Mouse (Mus musculus) mouse embryonic stem cell (cell line): ENCODE results near the gene Gm5426.
"Not testable (repeated sequence)": the region's sequence is repeated elsewhere in the genome, so short reads cannot be mapped to it uniquely, and the experiment has no call there.

Experiments
- in situ Hi-C, 2 experiments: fragments of 300-500 bp; cut with MboI; formaldehyde crosslinking; loops; 1 replicate in 1 of 2; 3 replicates in 1 of 2; pipeline ENCODE4 v1.14.3; 2019 to 2020; ENCODE audit warnings: low sequenced_read_pairs in 2 of 2, low pct_unique_long_range_greater_than_20kb in 1 of 2, mixed read lengths in 1 of 2; ENCODE audit not compliant: unreplicated experiment in 1 of 2

The Gm5426 gene

DNA sequence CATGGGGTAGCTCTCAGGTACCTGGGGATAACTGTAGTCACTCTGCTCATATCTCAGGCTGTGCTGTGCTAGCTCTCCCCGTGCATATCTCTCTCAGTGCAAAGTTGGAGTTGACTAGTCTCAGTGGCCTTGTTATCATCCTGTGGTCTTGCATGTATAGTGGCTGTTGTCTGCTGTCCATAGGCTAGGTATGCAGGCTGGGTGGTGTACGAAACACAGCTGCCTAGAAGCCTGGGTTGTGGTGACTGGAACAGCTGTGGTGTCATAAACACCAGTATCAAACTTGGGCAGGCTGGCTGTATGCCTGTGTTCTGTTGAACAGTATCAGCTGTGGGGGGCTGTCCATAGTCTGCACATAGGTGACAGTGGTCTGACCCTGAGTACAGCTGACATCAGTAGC lies 7.2 kb upstream of the Gm5426 start:
- in situ Hi-C loops: no loop called here

GRCm38 (mm10) chr10:96130406-96130805 lies 6.0 kb upstream of the Gm5426 start:
- in situ Hi-C loops: no loop called here

DNA sequence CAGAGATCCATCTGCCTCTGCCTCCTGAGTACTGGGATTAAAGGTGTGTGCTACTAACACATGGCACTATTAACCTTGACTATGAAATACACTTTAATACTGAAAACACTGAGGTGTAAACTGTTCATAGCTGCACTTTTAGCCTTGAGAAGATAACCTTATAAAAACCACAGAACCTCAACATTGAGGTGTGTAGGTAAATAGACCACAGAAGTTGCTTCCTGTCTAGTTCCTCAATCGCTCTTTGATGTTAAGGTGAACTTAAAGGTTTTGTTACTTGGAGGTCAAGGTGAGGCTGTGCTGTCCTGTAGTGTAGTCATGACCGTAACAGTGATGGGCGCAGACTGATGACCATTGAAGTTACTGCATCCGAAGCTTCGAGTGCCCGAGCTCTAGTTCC lies 5.3 kb upstream of the Gm5426 start:
- in situ Hi-C loops: no loop called here

- in situ Hi-C loops: no loop called here
These were observed 4.2 kb upstream of the Gm5426 start for GRCm38 (mm10) chr10:96132161-96132560.

DNA sequence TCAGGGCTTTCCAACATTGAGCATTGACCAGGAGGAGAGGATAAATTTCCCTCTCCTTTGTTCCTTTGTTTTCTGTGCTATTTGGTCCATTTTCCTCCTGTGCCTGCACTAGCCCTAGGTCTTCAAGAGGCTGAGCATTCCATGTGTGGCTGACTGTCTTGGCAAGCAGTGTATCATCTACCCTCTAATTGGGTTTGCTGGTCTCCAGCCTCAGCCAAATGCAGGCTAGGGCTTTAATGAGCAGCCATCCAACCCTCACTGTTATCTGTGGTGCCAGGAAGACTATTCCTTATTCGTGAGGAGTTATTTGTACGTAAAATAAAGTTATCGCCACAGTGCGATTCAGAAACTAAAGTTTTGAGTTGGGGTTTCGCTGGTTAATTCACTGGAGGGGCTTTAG lies 2.2 kb downstream of the Gm5426 start:
- in situ Hi-C loops: no loop called here

DNA sequence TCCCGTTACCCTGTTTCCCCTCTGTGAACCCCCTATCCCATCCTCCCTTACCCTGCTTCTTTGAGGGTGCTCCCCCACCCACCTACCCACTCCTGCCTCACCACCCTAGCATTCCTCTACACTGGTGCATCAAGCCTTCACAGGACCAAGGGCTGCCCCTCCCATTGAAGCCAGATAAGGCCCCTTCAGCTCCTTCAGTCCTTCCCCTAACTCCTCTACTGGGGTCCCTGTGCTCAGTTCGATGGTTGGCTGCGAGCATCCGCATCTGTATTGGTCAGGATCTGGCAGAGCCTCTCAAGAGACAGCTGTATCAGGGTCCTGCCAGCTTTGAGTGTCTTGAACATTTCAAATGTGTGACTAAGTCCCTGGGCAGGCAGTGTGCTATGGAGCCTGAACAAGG lies 2.9 kb downstream of the Gm5426 start:
- in situ Hi-C loops: not testable (repeated sequence)

- in situ Hi-C loops: no loop called here
These were observed 10.2 kb downstream of the Gm5426 start for GRCm38 (mm10) chr10:96146578-96146977.

DNA sequence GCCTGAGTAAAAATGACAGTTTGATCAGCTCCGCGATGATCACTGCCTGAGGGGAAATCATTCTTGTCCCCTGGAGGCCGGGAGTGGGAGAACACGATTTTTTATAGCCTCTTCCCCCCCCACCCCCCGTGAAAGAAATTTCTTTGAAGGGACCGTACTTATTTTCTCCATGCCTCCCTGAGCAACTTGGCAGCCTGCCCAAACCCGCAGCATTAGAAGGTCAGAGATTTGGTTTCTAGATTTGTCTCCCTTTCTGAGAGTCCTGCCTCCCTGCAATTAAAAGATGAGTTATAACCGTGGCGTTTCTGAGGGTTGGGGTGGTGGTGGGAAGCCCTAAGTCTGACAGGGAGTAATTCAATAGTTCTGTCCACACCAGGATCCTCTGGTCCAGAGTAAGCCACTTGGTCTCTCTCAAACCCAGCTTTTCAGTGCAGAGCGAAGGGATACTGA lies 11.9 kb downstream of the Gm5426 start:
- in situ Hi-C loops: no loop called here

- in situ Hi-C loops: no loop called here
These were observed 14.2 kb downstream of the Gm5426 start for GRCm38 (mm10) chr10:96150401-96151116.

- in situ Hi-C loops: no loop called here
These were observed 16.9 kb downstream of the Gm5426 start for GRCm38 (mm10) chr10:96153315-96153714.

DNA sequence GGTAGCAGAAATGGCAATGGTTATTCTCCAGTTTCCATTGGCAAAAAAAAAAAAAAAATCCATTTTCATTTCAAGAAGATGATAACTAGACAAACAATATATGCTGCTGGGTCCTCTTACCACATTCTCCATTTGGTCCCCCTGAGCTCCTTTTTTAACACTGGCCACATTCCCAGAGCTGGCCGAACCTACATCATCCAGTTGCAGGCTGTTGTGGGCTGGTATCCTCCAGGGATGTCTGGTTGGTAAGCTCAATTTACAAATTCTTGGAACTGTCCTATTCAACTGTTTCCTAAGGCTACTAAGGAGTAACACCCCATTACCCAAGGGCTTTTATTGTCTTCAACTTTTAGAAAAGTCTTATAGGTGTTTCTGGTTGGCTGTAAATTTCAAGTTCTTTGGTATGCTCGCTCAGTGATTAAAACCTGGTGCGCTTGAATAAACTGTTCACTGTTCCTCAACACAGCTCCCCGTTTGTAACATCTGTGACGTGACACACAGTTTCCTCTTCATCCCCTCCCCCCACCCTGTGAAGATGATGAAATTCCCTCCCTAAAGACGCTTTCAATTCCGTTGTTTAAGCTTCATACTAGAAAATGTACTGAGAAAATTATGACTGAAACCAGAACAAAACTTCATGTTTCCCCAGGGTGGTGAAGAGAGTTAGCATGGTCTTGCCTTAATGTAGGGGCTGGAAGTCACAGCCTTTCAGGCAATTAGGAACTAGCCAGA lies 26.7 kb downstream of the Gm5426 start:
- in situ Hi-C loops: no loop called here

DNA sequence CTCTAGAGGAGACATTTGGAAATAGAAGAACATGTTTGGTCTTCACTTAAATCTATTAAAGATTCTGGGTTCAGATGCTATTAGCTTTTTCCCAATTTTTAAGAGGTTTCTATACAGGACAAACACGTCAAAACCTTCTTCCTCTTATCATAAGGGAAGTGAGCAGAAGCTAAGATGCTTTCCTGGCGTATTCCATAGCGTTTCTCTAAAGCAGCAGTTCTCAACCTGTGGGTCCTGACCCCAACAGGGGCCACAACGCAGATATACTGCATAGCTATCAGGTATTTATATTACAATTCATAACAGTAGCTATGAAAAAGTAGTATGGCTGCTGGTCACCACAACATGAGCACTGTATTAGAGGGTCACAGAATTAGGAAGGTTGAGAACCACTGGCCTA lies 27.4 kb downstream of the Gm5426 start:
- in situ Hi-C loops: no loop called here

DNA sequence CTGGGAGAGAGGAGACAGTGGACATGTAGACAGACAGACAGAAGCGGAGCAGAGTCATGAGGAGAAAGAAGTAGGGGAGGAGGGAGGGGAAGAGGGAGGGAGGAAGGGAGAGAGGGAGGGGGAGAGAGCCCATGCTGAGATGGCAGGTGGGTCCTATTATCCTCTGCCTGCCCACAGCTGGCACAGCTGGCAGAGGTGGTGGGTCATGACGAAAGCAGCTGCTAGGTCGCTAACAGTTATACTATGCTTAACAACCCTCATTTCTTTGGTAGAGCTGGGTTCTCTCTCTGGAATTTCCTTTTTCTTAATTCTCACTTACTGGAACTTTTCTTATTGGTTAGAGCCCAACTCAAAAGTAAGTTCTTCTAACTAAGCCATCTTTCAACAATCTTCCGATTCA lies 28.9 kb downstream of the Gm5426 start:
- in situ Hi-C loops: no loop called here

DNA sequence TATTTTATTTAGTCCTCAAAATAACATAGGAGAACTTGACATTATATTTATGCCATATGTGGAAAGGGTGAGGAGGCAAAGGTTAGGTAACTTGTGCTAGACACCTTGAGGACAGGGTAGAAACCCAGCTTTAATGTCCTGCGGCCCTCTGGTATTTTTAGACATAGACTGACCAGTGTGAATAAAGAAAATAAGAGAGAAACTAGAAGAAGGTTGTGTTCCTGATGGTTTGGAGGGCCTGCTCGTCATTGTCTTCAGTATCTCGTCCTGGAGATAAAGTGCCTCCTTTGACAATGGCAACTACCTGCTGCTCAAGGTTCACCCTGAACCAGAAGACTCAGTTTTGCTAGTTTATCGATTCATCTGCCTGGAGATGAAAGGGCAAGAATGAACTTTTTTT lies 32.6 kb downstream of the Gm5426 start:
- in situ Hi-C loops: no loop called here

DNA sequence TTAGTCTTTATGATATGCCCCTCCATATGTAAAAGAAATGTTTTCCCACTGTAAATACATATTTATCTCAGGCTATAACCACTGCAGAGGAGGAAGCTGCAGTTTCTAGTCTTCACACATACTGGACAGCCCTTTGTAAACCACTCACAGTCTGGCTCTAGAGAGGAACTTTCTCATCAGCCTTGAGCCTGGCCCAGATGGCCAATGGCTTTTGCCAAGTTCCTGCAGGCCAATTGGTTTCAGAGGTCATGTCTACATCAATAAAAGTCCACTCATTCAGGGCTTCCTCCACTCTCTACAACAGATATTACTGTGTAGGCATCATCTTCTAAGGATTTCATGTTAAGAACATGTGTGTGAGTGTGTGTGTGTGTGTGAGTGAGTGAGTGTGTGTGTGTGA lies 35.1 kb downstream of the Gm5426 start:
- in situ Hi-C loops: no loop called here

- in situ Hi-C loops: no loop called here
These were observed 36.6 kb downstream of the Gm5426 start for GRCm38 (mm10) chr10:96172964-96173363.

DNA sequence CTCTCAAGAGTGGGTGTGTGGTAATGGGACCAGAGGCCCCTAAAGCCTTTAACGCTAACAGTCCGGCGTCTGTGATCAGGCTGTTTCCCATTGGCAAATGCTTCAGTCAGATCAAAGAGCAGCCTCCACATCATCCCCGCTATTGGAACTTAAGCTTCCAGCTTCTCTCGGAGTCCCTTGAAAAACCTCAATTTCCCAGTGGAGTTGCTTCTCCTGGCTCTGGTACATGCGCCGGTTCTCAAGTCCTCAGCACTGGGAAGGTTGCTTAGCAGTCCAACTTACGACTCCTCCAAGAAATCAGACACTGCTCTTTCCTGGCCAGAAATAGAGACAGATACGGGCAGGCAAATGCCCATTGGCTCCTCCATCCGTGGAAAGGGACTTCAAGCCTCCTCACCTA lies 37.4 kb downstream of the Gm5426 start:
- in situ Hi-C loops: no loop called here

- in situ Hi-C loops: no loop called here
These were observed 40.5 kb downstream of the Gm5426 start for GRCm38 (mm10) chr10:96176916-96177315.

GRCm38 (mm10) chr10:96180554-96181397 lies 44.4 kb downstream of the Gm5426 start:
- in situ Hi-C loops: no loop called here
